Mouse (Mus musculus): ENCODE data around the gene Morn3. TPM values are rescaled to one million over a fixed set of nuclear protein-coding genes. Genes with fewer than 3 reads are reported as not detected.

The Morn3 gene
- polyA plus RNA-seq, 1 experiment, result not detected

- H3K4me3 ChIP-seq (ENCODE audit: insufficient read depth, low read depth, low read length), result 0 out of 2 replicates have a peak overlapping the region, but pooled peaks have one; percentile 8
- H3K4me1 ChIP-seq (ENCODE audit: control insufficient read depth, insufficient read depth, insufficient read length, low read length), result peaks cover 26% of the 10 kb centered on the region
- peak overlapping the region; percentile 40 for H3K27ac ChIP-seq (replicated peaks; ENCODE audit: low read depth, low read length)
Observed at GRCm38 (mm10) chr5:123019336-123020016, 27.3 kb downstream of the Morn3 start.

GRCm38 (mm10) chr5:123017504-123017903 lies 29.3 kb downstream of the Morn3 start:
- 0 out of 2 replicates have a peak overlapping the region, but pooled peaks have one; percentile 11 for H3K27ac ChIP-seq (replicated peaks; ENCODE audit: low read depth, low read length)
- no peak overlapping the region for H3K4me3 ChIP-seq (ENCODE audit: insufficient read depth, low read depth, low read length)
- H3K4me1 ChIP-seq (ENCODE audit: control insufficient read depth, insufficient read depth, insufficient read length, low read length), result peaks cover 28% of the 10 kb centered on the region

- H3K4me3 ChIP-seq (ENCODE audit: insufficient read depth, low read depth, low read length), result peak overlapping the region; percentile 81
- H3K4me1 ChIP-seq (ENCODE audit: control insufficient read depth, insufficient read depth, insufficient read length, low read length), result peaks cover 28% of the 10 kb centered on the region
- peak overlapping the region; percentile 83 for H3K27ac ChIP-seq (replicated peaks; ENCODE audit: low read depth, low read length)
Observed at GRCm38 (mm10) chr5:123015915-123016314, 30.9 kb downstream of the Morn3 start.

GRCm38 (mm10) chr5:123014753-123015701 lies 31.8 kb downstream of the Morn3 start, which contains the start of gene Orai1:
Gene Orai1 (plus strand): TSS chr5:123015074.
- Histone ChIP-seq H3K4me1 (ENCODE audit: control insufficient read depth, insufficient read depth, insufficient read length, low read length) (peaks cover 27% of the 10 kb centered on the region), H3K27ac (replicated peaks; ENCODE audit: low read depth, low read length) (peak within 1 kb of the TSS; percentile 91), H3K4me3 (ENCODE audit: insufficient read depth, low read depth, low read length) (peak within 1 kb of the TSS; percentile 81)

- Histone ChIP-seq H3K4me3 (ENCODE audit: insufficient read depth, low read depth, low read length) (no peak overlapping the region), H3K27ac (replicated peaks; ENCODE audit: low read depth, low read length) (no peak overlapping the region), H3K4me1 (ENCODE audit: control insufficient read depth, insufficient read depth, insufficient read length, low read length) (peaks cover 17% of the 10 kb centered on the region)
Observed at GRCm38 (mm10) chr5:123013599-123014315, 33.1 kb downstream of the Morn3 start.

GRCm38 (mm10) chr5:123011705-123012104 lies 35.1 kb downstream of the Morn3 start:
- Histone ChIP-seq H3K4me3 (ENCODE audit: insufficient read depth, low read depth, low read length) (no peak overlapping the region), H3K27ac (replicated peaks; ENCODE audit: low read depth, low read length) (no peak overlapping the region), H3K4me1 (ENCODE audit: control insufficient read depth, insufficient read depth, insufficient read length, low read length) (peaks cover 7% of the 10 kb centered on the region; the same call in 1 of the 2 replicates)

- H3K4me1 ChIP-seq (ENCODE audit: control insufficient read depth, insufficient read depth, insufficient read length, low read length), result peaks cover 4% of the 10 kb centered on the region; the same call in 1 of the 2 replicates
- no peak overlapping the region for H3K4me3 ChIP-seq (ENCODE audit: insufficient read depth, low read depth, low read length)
- no peak overlapping the region for H3K27ac ChIP-seq (replicated peaks; ENCODE audit: low read depth, low read length)
Observed at GRCm38 (mm10) chr5:123010806-123011205, 36.0 kb downstream of the Morn3 start.

GRCm38 (mm10) chr5:123009873-123010272 lies 36.9 kb downstream of the Morn3 start:
- Histone ChIP-seq H3K4me3 (ENCODE audit: insufficient read depth, low read depth, low read length) (no peak overlapping the region), H3K4me1 (ENCODE audit: control insufficient read depth, insufficient read depth, insufficient read length, low read length) (peaks cover 3% of the 10 kb centered on the region; the same call in 1 of the 2 replicates), H3K27ac (replicated peaks; ENCODE audit: low read depth, low read length) (no peak overlapping the region)

GRCm38 (mm10) chr5:123008877-123009493 lies 37.8 kb downstream of the Morn3 start:
- no peak overlapping the region for H3K4me3 ChIP-seq (ENCODE audit: insufficient read depth, low read depth, low read length)
- no peaks in the 10 kb centered on the region for H3K4me1 ChIP-seq (ENCODE audit: control insufficient read depth, insufficient read depth, insufficient read length, low read length)
- no peak overlapping the region for H3K27ac ChIP-seq (replicated peaks; ENCODE audit: low read depth, low read length)

- H3K4me3 ChIP-seq (ENCODE audit: insufficient read depth, low read depth, low read length), result no peak overlapping the region
- H3K27ac ChIP-seq (replicated peaks; ENCODE audit: low read depth, low read length), result no peak overlapping the region
- no peaks in the 10 kb centered on the region for H3K4me1 ChIP-seq (ENCODE audit: control insufficient read depth, insufficient read depth, insufficient read length, low read length)
Observed at GRCm38 (mm10) chr5:123005716-123006592, 40.9 kb downstream of the Morn3 start.

- Histone ChIP-seq H3K27ac (replicated peaks; ENCODE audit: low read depth, low read length) (no peak overlapping the region), H3K4me3 (ENCODE audit: insufficient read depth, low read depth, low read length) (no peak overlapping the region), H3K4me1 (ENCODE audit: control insufficient read depth, insufficient read depth, insufficient read length, low read length) (no peaks in the 10 kb centered on the region)
Observed at GRCm38 (mm10) chr5:123000901-123001300, 45.9 kb downstream of the Morn3 start.

GRCm38 (mm10) chr5:122997205-122998204 lies 49.3 kb downstream of the Morn3 start:
- Histone ChIP-seq H3K27ac (replicated peaks; ENCODE audit: low read depth, low read length) (no peak overlapping the region), H3K4me1 (ENCODE audit: control insufficient read depth, insufficient read depth, insufficient read length, low read length) (no peaks in the 10 kb centered on the region), H3K4me3 (ENCODE audit: insufficient read depth, low read depth, low read length) (no peak overlapping the region)

GRCm38 (mm10) chr5:122994910-122995309 lies 51.9 kb downstream of the Morn3 start:
- Histone ChIP-seq H3K27ac (replicated peaks; ENCODE audit: low read depth, low read length) (no peak overlapping the region), H3K4me1 (ENCODE audit: control insufficient read depth, insufficient read depth, insufficient read length, low read length) (no peaks in the 10 kb centered on the region)

More at GRCm38 (mm10) chr5:122994910-122995309, 51.9 kb downstream of the Morn3 start:
- H3K4me3 ChIP-seq (ENCODE audit: insufficient read depth, low read depth, low read length), result no peak overlapping the region

Data from brown adipose tissue, adult 24 weeks (tissue).